Mouse (Mus musculus) mouse embryonic stem cell (cell line): ENCODE measurements around the gene Grtp1.

Source experiments
- in situ Hi-C, 2 experiments: fragments of 300-500 bp; cut with MboI; formaldehyde crosslinking; loops; 1 replicate in 1 of 2; 3 replicates in 1 of 2; pipeline ENCODE4 v1.14.3; 2019 to 2020; ENCODE audit warnings: low sequenced_read_pairs in 2 of 2, low pct_unique_long_range_greater_than_20kb in 1 of 2, mixed read lengths in 1 of 2; ENCODE audit not compliant: unreplicated experiment in 1 of 2

Grtp1 gene

DNA sequence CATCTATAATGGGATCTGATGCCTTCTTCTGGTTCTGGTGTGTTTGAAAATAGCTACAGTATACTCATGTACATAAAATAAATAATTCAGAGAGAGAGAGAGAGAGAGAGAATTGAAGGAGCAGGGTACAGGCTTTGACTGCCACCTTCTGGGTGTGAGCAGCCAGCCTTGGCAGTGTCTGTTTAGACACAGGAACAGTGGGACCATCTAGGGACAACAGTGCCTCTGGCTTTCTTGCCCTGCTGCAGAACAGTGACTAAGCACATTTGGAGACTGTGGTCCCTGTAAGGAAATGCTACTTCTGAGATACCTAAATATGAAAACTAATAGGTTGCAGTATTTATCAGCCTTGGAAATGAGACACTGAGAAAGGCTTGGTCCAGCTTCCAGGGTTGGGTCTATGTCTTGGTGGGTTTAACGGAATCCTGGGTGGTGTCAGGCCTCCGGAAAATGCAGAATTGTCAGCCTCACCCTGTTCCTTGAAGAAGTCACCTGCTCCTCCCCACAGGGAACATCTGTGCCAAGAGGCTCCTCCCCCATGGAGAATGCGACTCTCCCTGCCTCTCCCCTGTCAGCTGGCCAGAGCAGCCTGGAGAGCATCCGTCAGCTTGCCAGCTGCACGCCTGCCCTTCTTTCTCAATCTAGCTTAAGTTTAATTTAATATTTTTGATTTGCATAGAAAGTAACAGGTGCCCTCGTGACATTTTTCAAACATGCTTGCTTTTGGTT is 8.4 kb upstream of the Grtp1 start:
- in situ Hi-C loops = no loop called here

DNA sequence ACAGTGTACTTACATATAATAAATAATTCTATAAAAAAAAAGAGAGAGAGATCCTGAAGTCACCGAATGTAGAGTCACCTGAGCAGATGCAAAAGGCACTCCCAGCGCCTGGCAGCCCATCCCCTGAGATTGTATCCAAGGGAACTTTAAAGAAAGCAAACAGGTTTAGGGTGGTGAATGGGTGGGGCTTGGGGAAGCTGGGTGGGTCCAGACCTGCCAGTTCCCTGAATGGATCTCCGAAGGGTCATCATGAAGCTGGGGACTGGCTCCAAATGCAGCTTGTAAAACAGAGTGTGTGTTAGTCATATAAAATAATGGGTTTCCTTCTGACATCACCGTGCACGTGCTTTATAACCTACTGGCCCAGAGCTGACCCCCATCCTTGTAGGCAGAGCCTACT is 5.9 kb upstream of the Grtp1 start:
- in situ Hi-C loops = no loop called here

DNA sequence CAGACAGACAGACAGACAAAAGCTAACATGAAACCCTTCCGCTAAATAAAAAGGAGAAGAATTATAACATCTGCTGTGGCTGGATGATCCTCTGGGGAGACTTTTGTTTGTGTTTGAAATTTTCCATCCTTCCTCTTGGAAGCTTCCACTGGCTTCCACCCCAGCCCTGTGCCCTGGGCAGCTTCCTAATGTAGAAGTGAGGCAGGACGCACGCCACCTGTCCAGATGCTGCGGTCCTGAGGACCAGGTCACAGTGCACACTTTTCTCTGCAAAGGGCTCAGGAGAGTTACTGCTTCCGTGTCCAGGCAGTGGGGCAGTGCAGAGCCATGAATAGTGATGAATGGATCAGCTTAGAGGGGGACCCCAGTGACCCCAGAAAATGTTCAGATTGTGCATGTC is 4.9 kb upstream of the Grtp1 start:
- in situ Hi-C loops = no loop called here

DNA sequence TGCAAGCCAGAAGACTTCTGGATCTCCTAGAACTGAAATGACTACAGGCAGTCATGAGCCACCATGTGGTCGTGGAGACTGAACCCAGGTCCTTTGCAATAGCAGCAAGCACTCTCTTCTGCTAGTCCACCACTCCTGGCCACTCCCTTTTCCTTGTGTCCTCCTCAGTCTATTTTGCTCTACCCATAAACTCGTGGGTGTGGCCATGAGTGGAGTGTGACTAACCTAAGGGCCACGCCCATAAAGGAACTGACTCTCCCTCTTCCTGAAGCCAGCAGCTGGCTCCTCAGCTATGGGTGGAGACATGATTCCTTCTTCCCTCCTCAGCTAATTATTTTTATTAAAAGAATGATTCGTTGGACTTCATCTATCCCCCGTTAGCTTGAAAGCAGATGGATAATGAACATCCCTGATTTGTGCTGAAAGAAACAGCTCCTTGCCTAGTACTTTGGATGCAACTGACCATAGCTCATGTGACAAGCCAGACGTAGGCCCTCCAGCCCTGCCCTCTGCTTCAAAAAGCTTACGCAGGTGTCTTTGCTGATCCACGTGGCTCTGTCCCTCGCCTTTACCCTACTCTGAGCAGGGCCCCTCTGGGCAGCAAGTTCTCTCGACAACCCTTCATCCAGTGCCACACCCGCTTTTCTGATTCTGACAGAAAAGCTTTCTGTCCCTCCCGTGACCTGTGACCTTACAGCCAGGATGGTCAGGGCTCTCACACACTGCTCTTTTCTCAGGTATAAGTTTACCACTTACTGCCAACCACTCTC is 4.1 kb upstream of the Grtp1 start:
- in situ Hi-C loops = no loop called here

DNA sequence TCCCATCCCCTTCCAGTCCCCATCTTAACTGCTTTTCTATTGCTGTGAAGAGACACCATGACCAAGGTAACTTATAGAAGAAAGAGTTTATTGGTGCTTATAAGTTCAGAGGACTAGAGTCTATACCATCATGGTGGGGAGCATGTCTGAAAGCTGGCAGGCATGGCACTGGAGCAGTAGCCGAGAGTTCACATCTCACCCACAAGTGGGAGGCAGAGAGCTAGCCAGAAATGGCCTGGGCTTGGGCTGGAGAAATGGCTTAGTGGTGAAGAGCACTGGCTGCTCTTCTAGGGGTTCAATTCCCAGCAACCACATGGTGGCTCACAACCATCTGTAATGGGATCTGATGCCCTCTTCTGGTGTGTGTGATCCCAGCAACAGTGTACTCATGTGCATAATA is 3.1 kb upstream of the Grtp1 start:
- in situ Hi-C loops = no loop called here

DNA sequence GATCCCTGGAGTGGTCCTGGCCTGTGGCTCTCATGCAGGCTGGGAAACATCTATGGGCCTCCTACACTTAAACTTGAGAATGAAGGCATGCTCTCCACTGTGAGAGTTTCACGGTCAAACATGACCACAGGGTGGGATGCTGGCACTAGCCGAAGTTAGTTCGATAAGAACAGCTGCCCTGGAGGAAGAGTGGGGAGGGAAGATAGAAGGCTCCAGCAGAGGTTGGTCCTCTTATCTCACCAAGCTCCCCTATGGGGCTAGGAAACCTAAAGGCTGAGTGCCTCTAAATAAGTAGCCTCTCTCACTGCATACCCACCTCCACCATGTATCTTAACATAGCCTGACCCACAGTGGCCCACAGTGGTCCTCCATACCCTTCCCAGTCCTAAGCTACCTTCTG is 2.4 kb upstream of the Grtp1 start:
- in situ Hi-C loops = no loop called here

DNA sequence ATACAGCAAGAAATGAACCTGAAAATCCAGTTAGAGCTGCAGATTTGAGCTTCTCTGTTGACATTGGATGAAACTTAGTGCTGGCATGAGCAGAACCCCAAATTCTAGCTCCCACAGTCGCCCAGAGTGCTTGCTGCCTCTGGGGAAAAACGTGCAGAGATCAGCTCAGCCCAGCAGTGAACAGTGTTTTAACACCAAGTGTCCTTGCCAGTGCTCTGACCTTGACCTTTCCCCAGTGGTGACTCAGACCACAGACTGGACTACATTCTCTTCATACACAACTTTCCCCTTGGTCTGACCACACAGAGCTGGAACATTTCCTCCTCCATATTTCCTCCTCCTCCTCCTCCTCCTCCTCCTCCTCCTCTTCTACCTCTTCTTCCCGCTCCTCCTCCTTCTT is 1.6 kb upstream of the Grtp1 start:
- in situ Hi-C loops = no loop called here

DNA sequence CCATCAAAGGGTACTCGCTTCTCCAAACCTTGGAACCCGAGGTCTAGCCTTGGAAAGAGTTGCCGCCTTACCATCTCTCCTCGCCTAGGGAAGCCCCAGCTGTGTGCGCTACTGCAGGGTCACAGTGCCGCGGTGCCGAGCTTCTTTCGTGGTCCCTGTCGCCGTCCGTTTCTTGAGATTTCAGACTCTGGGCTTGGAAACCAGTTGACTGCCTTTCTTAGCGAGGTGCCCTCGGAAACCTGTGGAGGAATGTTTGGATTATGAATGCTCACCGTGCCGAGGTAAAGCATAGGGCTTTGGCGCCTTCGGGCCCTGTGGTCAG is 554 bp upstream of the Grtp1 start:
- in situ Hi-C loops = no loop called here

DNA sequence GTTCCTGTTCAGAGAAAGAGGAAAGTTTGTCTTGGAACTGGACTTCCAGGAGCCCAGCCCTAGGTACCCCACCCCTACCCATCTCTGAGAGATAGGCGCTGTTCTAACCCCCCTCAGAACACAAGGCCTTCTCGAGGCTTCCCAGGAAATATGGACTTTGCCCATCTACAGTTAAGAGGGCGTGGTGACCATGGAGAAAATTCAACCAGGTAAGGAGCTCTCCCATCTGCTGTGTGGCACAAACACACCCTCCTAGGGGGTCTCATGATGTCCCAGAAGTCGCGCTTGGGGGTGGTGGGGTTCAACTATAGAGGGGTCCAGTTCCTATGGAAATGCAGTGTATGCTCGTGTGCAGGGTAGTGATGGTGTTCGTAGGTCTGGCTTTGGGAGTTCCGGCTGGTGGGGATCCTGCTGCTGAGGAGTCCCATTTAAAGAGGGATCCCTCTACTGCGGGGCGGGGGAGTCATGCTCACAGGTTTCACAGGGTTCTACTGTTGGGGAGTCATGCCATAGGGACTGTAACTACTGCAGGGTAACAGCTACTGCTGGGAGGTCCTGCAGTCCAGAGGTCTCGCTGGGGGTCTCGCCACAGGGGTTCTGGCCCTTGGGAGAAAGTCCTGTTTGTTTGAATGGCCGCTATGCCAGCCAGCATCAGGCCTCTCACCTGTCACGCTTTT is 897 bp downstream of the Grtp1 start:
- in situ Hi-C loops = no loop called here

DNA sequence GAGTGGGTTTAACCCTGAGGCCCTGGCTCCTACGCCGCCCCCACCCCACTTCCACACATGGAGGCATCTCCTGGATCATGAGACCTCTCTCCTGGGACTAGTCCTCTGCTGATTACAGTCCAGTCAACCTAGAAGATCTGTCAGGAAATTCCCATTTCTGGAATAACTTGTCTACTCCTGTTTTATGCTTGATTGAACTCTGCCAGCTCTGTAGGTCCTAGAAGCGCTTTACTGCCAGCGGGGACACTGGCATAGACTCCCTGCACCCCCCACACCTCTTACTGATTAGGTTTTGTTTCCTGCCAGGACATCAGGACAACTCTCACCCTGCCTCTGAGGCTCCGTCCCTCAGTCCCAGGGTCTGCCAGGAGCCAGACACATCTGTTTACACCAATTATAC is 2.9 kb downstream of the Grtp1 start:
- in situ Hi-C loops = no loop called here

GRCm38 (mm10) chr8:13194818-13195217 is 5.6 kb downstream of the Grtp1 start:
- in situ Hi-C loops = no loop called here

GRCm38 (mm10) chr8:13190235-13190634 is 10.2 kb downstream of the Grtp1 start:
- in situ Hi-C loops = no loop called here

- in situ Hi-C loops = no loop called here
These were observed 11.6 kb downstream of the Grtp1 start for GRCm38 (mm10) chr8:13188857-13189256.

DNA sequence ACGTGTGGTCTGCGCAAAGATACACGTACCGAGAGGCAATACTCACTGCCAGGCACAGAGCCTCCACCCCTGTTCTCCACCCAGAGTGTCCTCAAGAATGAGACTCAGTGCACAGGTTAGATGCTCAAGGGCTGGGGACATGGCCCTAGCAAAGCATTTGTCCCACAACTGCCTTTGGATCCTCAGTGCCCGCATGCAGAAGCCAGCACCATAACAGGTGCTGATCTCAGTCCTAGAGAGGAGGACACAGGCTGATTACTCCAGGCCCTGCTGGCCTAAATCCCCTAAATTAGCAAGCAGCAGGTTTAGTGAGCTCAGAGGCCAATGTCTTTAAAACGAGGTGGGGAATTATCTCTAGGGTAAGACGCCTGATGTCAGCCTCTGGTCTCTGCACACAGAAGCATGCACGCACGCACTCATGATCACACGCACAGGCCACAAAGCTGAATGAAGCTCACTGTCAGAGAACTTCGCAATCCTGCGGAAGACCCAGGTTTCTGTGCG is 12.3 kb downstream of the Grtp1 start:
- in situ Hi-C loops = no loop called here

DNA sequence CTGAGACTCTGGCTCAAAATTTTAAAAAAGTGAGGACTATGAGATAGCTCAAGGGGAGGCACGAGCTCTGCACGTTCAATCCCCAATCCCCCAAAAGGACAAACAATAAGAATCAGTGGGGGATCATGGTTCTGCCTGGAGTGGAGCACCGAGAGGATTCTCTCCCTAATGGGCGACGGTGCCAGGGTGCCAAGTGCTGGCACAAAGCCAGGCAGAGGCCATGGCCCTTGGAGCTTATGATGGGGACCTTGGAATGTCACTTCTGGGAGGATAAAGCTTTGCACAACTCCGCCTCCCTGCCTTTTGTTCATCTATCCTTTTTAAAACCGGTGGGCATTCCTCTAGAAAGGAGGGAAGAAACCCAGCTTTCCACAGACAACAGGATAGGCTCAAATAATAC is 12.8 kb downstream of the Grtp1 start:
- in situ Hi-C loops = no loop called here

DNA sequence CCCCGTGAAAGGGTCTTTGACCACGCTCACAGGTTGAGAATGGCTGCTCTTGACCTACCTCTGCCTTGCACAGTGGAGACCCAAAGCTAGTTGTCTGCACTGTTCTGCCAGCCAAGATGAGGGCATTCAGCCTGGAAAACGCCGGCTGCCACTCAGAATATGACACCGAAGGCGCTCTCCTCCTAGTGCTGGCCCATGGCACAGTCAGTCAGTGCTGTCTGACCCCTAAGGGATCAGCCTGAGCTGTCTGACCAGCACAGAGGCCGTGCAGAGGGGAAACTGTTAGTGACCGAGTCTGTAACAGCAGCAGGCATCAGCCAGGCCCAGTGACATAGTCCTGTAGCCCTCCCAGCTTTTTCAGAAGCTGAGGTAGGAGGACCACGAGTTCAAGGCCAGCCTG is 13.2 kb downstream of the Grtp1 start:
- in situ Hi-C loops = no loop called here

DNA sequence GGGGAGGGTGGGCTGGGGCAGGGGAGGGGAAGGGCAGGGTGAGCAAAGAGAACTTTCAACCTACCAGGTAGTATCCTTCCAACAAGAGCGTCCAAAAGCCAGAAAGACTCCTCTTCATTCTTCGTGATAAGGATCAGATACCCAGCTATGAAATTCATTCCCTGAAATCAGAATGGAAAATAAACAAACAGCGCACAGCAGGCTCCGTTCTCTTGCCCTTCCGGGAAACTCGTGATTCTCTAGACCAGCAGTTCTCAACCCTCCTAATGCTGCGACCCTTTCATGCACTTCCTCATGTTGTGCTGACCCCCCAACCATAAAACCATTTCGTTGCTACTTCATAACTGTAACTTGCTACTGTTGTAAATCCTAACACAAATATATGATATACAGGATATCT is 13.6 kb downstream of the Grtp1 start:
- in situ Hi-C loops = no loop called here

DNA sequence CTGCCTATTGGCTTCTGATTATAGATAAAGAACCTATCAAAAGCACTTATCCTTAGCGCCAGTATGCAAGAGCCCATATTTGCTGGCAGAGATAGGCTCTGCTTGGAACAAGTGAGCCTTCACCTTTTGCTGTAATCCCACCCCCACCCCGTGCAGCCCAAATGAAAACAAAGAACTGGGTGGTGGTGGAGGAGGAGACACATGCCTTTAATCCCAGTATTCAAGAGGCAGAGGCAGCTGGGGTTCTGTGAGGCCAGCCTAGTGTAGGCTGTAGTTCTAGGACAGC is 18.8 kb downstream of the Grtp1 start:
- in situ Hi-C loops = no loop called here

- in situ Hi-C loops = no loop called here
These were observed 19.3 kb downstream of the Grtp1 start for GRCm38 (mm10) chr8:13180911-13181690.
